Mouse (Mus musculus): Measurements from ENCODE around the gene Olfr1175-ps. TPM values are rescaled to one million over a fixed set of nuclear protein-coding genes. Genes with fewer than 3 reads are reported as not detected.

The Olfr1175-ps gene
- polyA plus RNA-seq (2015; fragmentation: Nextera tagmentation; extraction: Ambion mirVana), result not detected in 2 replicates

DNA sequence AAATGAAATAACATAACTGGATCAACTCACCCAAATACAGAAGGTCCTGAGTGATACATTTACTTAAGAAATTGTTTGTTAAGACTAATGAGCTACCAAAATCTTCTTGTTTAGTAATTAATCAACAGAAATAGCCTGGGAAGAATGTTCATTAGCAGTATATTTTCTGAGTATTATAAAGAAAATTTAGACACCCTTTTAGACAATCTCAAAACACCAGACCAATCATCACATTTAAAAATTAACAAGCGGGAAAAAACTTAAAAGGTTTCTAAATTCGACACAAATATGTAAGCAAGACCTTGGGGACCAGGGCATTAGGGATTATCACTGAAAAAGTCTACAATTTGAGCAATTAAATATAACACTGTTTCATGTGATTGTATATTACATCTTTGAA lies at the start of gene Olfr1175-ps:
Gene Olfr1175-ps, minus strand, starts transcription at position 101 of the 400 bp plus-strand sequence.
- WGBS, result 84% methylated on average over 2 of the region's 2 CpGs
- H3K9ac ChIP-seq, result no peak within 1 kb of the TSS
- no peaks in the 10 kb centered on the region for H3K9me3 ChIP-seq (replicated peaks)
- H3K4me2 ChIP-seq, result no peak within 1 kb of the TSS
- H3K36me3 ChIP-seq, result no peaks in the 10 kb centered on the region
- no peaks in the 10 kb centered on the region for H3K4me1 ChIP-seq
- H3K4me3 ChIP-seq (replicated peaks), result no peak within 1 kb of the TSS
- no peaks in the 10 kb centered on the region for H3K27me3 ChIP-seq
- ATAC-seq (replicated peaks; ENCODE audit: low FRiP score), result no peak
- no peak within 1 kb of the TSS for H3K27ac ChIP-seq

DNA sequence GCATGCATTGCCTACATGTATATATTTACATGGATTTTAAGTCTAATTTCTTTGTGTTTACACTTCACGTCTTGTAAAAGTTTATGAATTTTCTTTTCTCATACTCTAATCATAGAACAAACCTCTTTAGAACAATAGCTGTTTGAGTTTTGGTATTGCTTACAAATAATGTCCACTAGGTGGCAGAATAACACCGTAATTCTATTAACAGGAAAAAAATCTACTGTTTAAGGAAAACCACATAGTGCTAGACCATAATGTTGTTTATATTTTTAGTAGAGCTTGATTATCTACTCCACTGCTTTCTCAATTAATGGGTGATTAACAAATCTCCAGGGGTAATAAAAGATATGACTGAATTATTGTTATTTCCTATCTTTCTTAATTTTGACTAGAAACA lies 29.3 kb upstream of the Olfr1175-ps start:
- no peak overlapping the region for H3K9ac ChIP-seq
- no peak for ATAC-seq (replicated peaks; ENCODE audit: low FRiP score)
- no peak overlapping the region for H3K27ac ChIP-seq
- H3K4me3 ChIP-seq (replicated peaks), result no peak overlapping the region
- WGBS, result 3% methylated on average over 2 of the region's 2 CpGs
- H3K27me3 ChIP-seq, result no peaks in the 10 kb centered on the region
- H3K36me3 ChIP-seq, result no peaks in the 10 kb centered on the region
- no peak overlapping the region for H3K4me2 ChIP-seq
- no peaks in the 10 kb centered on the region for H3K9me3 ChIP-seq (replicated peaks)
- no peaks in the 10 kb centered on the region for H3K4me1 ChIP-seq

DNA sequence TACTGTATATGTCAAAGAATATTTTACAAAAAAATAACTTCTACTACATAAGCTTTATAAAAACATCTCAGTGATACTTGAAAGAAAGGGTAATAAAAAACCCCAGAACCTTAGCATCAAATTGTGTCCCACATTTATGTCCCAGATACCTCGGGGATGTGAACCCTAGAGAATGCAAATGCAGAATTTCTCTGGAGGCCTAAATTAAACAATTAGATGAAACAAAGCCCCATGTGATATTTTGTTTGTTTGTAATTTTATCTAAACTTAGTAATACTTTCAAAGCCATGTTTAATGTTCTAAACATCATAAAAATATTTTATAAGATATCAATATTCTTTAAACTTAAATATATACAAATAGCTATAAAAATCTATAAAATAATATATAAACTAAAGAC lies 19.4 kb upstream of the Olfr1175-ps start, which contains the start of gene Olfr1177-ps:
Gene Olfr1177-ps, minus strand, starts transcription at position 101 of the 400 bp plus-strand sequence.
- Histone ChIP-seq H3K27me3 (no peaks in the 10 kb centered on the region), H3K4me1 (no peaks in the 10 kb centered on the region), H3K4me3 (replicated peaks) (no peak within 1 kb of the TSS), H3K27ac (no peak within 1 kb of the TSS), H3K9ac (no peak within 1 kb of the TSS), H3K4me2 (no peak within 1 kb of the TSS), H3K9me3 (replicated peaks) (no peaks in the 10 kb centered on the region), H3K36me3 (no peaks in the 10 kb centered on the region)
- no peak for ATAC-seq (replicated peaks; ENCODE audit: low FRiP score)
- 76% methylated on average over 1 of the region's 1 CpGs for WGBS

DNA sequence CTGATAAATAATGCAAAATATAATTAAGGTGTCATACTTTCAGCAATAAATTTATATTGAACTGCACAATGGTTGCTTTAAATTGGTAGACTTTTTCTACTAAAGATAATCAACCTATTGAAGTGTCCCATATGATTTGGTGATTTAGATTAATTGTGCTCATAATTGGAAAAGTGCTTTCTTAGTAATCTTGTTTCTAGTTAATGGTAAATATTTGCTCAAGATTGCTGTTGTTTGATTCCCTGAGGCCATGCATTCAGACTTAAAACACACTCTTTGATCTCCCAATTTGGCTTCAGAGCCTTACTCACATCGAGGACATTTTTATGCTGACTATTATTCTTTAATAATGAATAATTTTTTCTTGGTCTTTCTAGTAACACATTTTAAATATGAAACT lies 9.4 kb upstream of the Olfr1175-ps start, which contains the start of gene Olfr1176:
Gene Olfr1176, plus strand, starts transcription at position 301 of the 400 bp plus-strand sequence.
- Histone ChIP-seq H3K4me3 (replicated peaks) (no peak within 1 kb of the TSS), H3K4me1 (no peaks in the 10 kb centered on the region), H3K4me2 (no peak within 1 kb of the TSS), H3K27me3 (no peaks in the 10 kb centered on the region), H3K27ac (no peak within 1 kb of the TSS), H3K9me3 (replicated peaks) (no peaks in the 10 kb centered on the region), H3K9ac (no peak within 1 kb of the TSS), H3K36me3 (no peaks in the 10 kb centered on the region)
- WGBS, result 80% methylated on average over 1 of the region's 1 CpGs
- ATAC-seq (replicated peaks; ENCODE audit: low FRiP score), result no peak

DNA sequence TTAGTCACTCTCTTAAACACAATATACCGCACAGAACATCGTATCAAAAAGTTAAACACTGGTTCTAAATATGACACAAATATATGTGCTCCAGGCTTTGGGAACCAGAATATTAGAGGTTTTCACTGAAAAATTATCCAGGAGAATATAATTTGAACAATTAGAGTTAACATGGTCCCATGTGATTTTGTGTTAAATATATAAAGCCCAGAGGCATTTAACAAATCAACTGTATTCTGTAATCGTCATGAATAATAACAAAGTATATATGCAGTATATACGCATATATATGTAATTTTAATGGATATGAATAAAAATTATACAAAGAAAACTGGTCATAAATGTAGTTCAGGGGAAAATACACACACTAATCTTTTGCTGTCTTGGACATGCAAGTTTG lies 12.0 kb downstream of the Olfr1175-ps start, which contains the start of gene Olfr1174-ps:
Gene Olfr1174-ps, minus strand, starts transcription at position 101 of the 400 bp plus-strand sequence.
- Histone ChIP-seq H3K27me3 (no peaks in the 10 kb centered on the region), H3K9me3 (replicated peaks) (no peaks in the 10 kb centered on the region), H3K9ac (no peak within 1 kb of the TSS), H3K4me1 (no peaks in the 10 kb centered on the region), H3K27ac (no peak within 1 kb of the TSS), H3K36me3 (no peaks in the 10 kb centered on the region), H3K4me2 (no peak within 1 kb of the TSS), H3K4me3 (replicated peaks) (no peak within 1 kb of the TSS)
- ATAC-seq (replicated peaks; ENCODE audit: low FRiP score), result no peak
- WGBS, result 92% methylated on average over 4 of the region's 4 CpGs

DNA sequence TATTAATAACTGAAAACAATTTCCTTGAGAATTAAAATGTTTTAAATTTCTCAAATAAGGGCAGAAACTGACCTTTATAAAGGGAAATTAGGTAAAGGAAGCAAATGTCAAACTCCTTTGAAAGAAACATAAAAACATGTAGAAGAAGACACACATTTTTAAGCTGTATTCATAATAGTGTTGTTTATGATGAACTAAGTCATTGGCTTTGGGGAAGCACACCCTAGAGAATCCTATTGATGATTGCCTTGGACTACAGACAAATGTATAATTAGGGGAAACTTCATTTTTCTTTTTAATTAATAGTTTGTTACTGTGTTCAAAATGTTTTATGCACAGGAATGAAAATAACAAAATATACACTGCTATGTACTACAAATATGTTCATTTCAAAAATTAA lies 47.2 kb downstream of the Olfr1175-ps start, which contains the start of gene Olfr1173:
Gene Olfr1173, minus strand, starts transcription at position 101 of the 400 bp plus-strand sequence.
- H3K4me3 ChIP-seq (replicated peaks), result no peak within 1 kb of the TSS
- no peaks in the 10 kb centered on the region for H3K27me3 ChIP-seq
- H3K4me1 ChIP-seq, result no peaks in the 10 kb centered on the region
- no peak within 1 kb of the TSS for H3K9ac ChIP-seq
- no peak within 1 kb of the TSS for H3K4me2 ChIP-seq
- no peaks in the 10 kb centered on the region for H3K9me3 ChIP-seq (replicated peaks)
- no peak for ATAC-seq (replicated peaks; ENCODE audit: low FRiP score)
- H3K36me3 ChIP-seq, result no peaks in the 10 kb centered on the region
- no peak within 1 kb of the TSS for H3K27ac ChIP-seq

Other genes starting within 250 kb of the Olfr1175-ps start
- not detected in 2 replicates for gene Olfr1164, start 233.2 kb downstream of the Olfr1175-ps start, polyA plus RNA-seq (2015; fragmentation: Nextera tagmentation; extraction: Ambion mirVana)
- gene Olfr1166, start 198.9 kb downstream of the Olfr1175-ps start, polyA plus RNA-seq (2015; fragmentation: Nextera tagmentation; extraction: Ambion mirVana), result not detected in 2 replicates
- gene Olfr1167, start 172.0 kb downstream of the Olfr1175-ps start, polyA plus RNA-seq (2015; fragmentation: Nextera tagmentation; extraction: Ambion mirVana), result not detected in 2 replicates
- gene Olfr1168, start 145.3 kb downstream of the Olfr1175-ps start, polyA plus RNA-seq (2015; fragmentation: Nextera tagmentation; extraction: Ambion mirVana), result not detected in 2 replicates
- not detected in 2 replicates for gene Olfr1170, start 98.9 kb downstream of the Olfr1175-ps start, polyA plus RNA-seq (2015; fragmentation: Nextera tagmentation; extraction: Ambion mirVana)
- not detected in 2 replicates for gene Olfr1173, start 47.3 kb downstream of the Olfr1175-ps start, polyA plus RNA-seq (2015; fragmentation: Nextera tagmentation; extraction: Ambion mirVana)
- not detected in 2 replicates for gene Olfr1174-ps, start 12.1 kb downstream of the Olfr1175-ps start, polyA plus RNA-seq (2015; fragmentation: Nextera tagmentation; extraction: Ambion mirVana)
- gene Olfr1176, start 9.5 kb upstream of the Olfr1175-ps start, polyA plus RNA-seq (2015; fragmentation: Nextera tagmentation; extraction: Ambion mirVana), result not detected in 2 replicates
- not detected in 2 replicates for gene Olfr1177-ps, start 19.3 kb upstream of the Olfr1175-ps start, polyA plus RNA-seq (2015; fragmentation: Nextera tagmentation; extraction: Ambion mirVana)
- not detected in 2 replicates for gene Olfr1178, start 59.8 kb upstream of the Olfr1175-ps start, polyA plus RNA-seq (2015; fragmentation: Nextera tagmentation; extraction: Ambion mirVana)
- gene Olfr1179, start 79.2 kb upstream of the Olfr1175-ps start, polyA plus RNA-seq (2015; fragmentation: Nextera tagmentation; extraction: Ambion mirVana), result not detected in 2 replicates
- gene Olfr1180, start 91.9 kb upstream of the Olfr1175-ps start, polyA plus RNA-seq (2015; fragmentation: Nextera tagmentation; extraction: Ambion mirVana), result not detected in 2 replicates
- not detected in 2 replicates for gene Olfr1181, start 99.0 kb upstream of the Olfr1175-ps start, polyA plus RNA-seq (2015; fragmentation: Nextera tagmentation; extraction: Ambion mirVana)
- not detected in 2 replicates for gene Gm13757, start 121.9 kb upstream of the Olfr1175-ps start, polyA plus RNA-seq (2015; fragmentation: Nextera tagmentation; extraction: Ambion mirVana)
- gene Olfr1183, start 127.7 kb upstream of the Olfr1175-ps start, polyA plus RNA-seq (2015; fragmentation: Nextera tagmentation; extraction: Ambion mirVana), result not detected in 2 replicates
- not detected in 2 replicates for gene Olfr1184, start 156.4 kb upstream of the Olfr1175-ps start, polyA plus RNA-seq (2015; fragmentation: Nextera tagmentation; extraction: Ambion mirVana)
- not detected in 2 replicates for gene Olfr1185-ps1, start 166.1 kb upstream of the Olfr1175-ps start, polyA plus RNA-seq (2015; fragmentation: Nextera tagmentation; extraction: Ambion mirVana)
- gene Olfr1186, start 191.3 kb upstream of the Olfr1175-ps start, polyA plus RNA-seq (2015; fragmentation: Nextera tagmentation; extraction: Ambion mirVana), result not detected in 2 replicates
- not detected in 2 replicates for gene Olfr1188, start 229.7 kb upstream of the Olfr1175-ps start, polyA plus RNA-seq (2015; fragmentation: Nextera tagmentation; extraction: Ambion mirVana)

All from kidney, embryonic 15.5 days (tissue).